Mouse (Mus musculus): Measurements from ENCODE around the gene Prss56.

Prss56 gene

GRCm38 (mm10) chr1:87183013-87183412, at the start of gene Prss56:
Gene Prss56 (plus strand): TSS chr1:87183313.
- DNase-seq (ENCODE audit: low spot score) = no peak

DNA sequence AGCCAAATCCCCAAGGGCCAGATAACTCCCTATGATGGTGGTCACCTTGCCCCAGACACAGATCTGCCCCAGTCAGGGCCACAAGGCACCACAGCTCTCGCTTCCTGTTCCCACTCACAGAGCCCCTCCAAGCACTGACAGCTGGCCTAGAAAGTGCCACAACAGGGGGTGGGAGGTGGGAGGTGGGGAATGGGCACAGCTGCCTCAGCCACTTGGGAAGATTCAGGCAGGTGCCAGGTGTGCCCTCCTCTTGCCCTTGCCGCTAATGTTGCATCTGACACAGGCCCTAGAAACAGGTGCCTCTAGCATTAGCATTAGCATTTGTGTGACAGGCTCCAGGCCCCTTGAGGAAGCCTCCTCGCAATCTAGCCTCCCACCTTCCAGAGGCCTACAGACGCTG, 41.6 kb upstream of the Prss56 start:
- no peak for DNase-seq (ENCODE audit: low spot score)

DNA sequence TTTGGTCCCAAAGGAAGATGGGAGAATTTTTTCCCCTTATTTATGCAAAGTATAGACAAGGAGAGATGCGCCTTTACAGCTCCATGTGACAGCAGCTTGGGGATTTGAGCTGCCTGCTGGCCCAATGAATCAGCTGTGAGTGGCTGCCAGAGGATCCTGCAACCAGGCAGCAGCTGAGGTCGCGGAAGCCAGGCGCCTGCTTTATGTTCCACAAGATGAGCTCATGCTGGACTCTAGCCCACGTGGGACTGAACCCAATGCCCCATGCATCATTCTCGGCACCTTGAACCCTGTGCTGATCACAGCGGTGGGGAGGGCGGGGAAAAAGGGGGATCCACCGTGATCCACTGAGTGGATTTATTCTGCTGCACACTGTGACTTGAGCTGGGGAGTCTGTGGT, 40.7 kb upstream of the Prss56 start:
- peak; percentile 68 for DNase-seq (ENCODE audit: low spot score)

DNA sequence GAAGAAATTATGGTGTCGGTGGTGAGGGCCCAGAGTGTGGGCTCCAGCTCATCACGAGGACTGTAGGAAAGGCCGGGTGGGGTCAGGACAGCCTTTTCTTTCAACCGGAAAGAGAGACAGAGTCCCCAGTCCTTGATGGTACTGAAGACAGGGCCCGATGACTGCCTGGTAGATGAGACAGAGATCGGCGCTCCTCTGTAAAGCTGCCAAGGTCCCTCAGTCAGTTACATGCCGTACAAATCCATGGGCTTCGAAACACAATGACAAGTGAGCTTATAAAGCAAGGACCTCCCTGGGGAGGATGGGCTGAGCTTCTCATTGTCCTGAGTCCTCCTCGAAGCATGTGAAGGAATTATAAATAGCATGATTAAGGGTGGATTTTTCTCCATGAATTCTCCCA, 40.0 kb upstream of the Prss56 start:
- DNase-seq (ENCODE audit: low spot score) = no peak

- no peak for DNase-seq (ENCODE audit: low spot score)
Observed at GRCm38 (mm10) chr1:87149422-87149821, 33.7 kb upstream of the Prss56 start.

GRCm38 (mm10) chr1:87151286-87151685, 31.8 kb upstream of the Prss56 start:
- DNase-seq (ENCODE audit: low spot score) = no peak

DNA sequence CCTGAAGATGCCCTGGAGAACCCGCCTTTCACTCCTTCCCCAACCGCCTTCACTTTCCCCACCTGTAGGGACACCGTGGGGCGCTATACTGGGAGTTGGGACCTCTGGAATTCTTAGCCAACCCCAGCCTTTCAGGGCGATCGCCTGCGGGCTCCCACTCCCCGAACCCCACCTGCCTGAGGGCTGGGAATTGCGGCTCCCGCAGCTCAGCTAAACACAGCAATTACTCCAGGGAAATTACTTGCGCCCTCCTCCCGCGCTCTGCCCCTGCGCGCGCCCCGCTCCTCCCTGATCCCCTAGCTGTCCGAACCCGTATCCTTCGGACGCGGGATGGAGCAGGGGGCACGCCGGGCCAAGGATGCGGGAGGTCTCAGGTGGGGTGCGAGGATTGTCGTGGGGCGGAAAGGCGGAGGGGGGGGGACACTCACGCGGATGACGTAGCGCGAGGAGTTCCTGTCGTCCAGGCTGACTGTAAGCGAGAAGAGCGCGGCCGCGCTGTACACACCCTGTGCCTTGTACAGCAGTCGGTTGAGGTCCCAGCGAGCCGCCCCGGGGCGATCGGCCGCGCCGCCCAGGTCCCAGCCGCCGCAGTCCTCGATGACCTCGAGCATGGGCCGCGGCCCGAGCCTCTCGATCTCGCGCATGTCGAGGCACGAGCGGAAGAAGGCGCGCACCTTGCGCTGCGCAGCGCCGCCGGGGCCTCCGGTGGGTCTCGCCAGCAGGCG, 29.2 kb upstream of the Prss56 start:
- no peak for DNase-seq (ENCODE audit: low spot score)

GRCm38 (mm10) chr1:87154501-87155120, 28.5 kb upstream of the Prss56 start:
- DNase-seq (ENCODE audit: low spot score) = no peak

GRCm38 (mm10) chr1:87155531-87156198, 27.4 kb upstream of the Prss56 start:
- DNase-seq (ENCODE audit: low spot score) = no peak

GRCm38 (mm10) chr1:87156199-87156587, 26.9 kb upstream of the Prss56 start, which contains the start of gene Ecel1:
Gene Ecel1 (minus strand): TSS chr1:87156521.
- DNase-seq (ENCODE audit: low spot score) = no peak

GRCm38 (mm10) chr1:87159396-87159795, 23.7 kb upstream of the Prss56 start:
- DNase-seq (ENCODE audit: low spot score) = no peak

DNA sequence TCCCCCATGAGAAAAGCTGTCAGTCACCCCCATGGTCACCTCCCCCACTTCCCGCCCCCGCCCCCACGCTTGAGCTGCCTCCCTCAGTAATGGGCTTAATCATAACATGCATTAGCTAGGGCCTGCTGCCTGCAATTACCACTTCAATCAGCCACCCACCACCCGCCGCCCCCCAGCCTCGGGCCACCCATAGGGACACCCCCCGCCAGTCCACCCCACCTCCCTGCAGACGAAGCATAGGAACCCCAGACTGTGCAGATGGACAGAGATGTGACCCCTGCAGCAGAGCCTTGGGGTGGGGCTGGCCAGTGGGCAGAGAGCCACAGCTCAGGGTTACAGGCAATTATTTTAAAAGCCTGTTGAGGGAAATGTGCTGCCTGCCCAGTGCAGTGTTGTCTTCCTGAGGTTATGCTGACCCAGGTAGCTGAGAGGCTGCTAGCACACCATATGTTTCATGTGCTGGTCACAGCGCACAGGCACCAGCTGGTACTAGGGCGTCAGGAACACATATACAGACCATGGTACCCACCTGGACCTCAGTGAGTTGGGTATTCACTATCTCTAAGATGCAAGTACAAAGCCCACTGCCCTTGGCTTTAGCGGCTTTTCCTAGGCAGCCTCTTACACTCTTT, 18.8 kb upstream of the Prss56 start:
- DNase-seq (ENCODE audit: low spot score) = no peak

GRCm38 (mm10) chr1:87164796-87165184, 18.3 kb upstream of the Prss56 start:
- DNase-seq (ENCODE audit: low spot score) = no peak

DNA sequence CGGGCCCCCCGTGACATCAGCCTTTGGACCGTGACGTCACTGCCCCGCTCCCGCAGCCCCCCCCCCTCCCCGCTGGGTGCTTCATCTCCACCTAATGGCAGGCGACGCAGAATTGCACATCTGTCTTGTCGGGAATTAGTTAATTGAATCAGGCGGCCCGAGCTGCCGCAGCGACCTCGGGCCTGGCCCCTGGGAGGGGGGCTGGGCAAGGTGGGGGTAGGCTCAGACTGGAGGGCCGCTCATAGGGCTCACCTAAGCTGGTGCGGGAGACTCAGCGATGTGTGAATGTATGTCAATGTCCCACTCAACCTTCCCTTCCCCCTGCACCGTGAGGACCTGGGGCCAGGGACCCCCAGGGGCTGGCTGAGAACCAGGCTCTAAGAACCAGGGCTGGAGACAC, 12.7 kb upstream of the Prss56 start:
- DNase-seq (ENCODE audit: low spot score) = peak; percentile 65

DNA sequence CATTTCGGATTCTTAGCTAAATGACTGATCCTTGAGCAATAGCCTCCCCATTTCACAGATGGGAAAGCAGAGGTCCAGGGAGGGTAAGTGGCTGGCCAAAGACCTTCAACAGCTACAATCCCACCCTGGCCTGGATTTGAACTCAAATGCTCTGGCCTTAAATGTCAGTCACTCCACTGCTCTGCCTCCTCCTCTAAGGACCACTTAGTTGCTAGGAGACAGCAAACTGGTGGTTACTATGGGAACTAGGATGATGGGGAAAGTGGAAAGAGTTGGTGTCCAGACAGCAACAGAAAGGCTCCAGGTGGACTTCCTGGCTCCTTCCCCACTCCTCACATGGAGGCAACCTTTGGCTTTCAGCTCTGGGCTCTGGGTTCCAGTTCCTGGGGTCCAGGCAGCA, 11.8 kb upstream of the Prss56 start:
- no peak for DNase-seq (ENCODE audit: low spot score)

DNA sequence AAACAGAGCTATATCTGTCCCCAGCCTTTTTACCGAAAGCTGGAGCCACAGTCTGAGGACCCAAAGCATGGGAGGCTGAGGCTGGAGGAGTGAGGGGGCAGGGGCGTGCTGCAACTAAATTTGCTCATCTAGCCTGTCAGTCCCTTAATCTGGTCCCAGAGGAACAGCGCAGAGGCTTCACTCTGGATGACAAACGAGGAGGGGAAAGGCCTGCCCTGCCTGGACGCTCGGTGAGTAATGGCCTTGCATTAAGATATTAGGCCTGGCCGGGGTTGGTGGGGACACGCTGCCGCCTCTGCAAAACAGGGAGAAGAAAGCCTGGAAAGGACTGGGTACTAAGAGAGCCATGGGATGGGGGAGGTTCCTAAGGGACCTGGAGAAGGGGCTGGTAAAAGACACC, 10.8 kb upstream of the Prss56 start:
- DNase-seq (ENCODE audit: low spot score) = peak; percentile 71

GRCm38 (mm10) chr1:87174006-87174955, 8.8 kb upstream of the Prss56 start:
- peak; percentile 41 for DNase-seq (ENCODE audit: low spot score)

GRCm38 (mm10) chr1:87175852-87176292, 7.2 kb upstream of the Prss56 start:
- DNase-seq (ENCODE audit: low spot score) = peak; percentile 91

- DNase-seq (ENCODE audit: low spot score) = peak; percentile 70
Observed at GRCm38 (mm10) chr1:87180896-87181295, 2.2 kb upstream of the Prss56 start.

DNA sequence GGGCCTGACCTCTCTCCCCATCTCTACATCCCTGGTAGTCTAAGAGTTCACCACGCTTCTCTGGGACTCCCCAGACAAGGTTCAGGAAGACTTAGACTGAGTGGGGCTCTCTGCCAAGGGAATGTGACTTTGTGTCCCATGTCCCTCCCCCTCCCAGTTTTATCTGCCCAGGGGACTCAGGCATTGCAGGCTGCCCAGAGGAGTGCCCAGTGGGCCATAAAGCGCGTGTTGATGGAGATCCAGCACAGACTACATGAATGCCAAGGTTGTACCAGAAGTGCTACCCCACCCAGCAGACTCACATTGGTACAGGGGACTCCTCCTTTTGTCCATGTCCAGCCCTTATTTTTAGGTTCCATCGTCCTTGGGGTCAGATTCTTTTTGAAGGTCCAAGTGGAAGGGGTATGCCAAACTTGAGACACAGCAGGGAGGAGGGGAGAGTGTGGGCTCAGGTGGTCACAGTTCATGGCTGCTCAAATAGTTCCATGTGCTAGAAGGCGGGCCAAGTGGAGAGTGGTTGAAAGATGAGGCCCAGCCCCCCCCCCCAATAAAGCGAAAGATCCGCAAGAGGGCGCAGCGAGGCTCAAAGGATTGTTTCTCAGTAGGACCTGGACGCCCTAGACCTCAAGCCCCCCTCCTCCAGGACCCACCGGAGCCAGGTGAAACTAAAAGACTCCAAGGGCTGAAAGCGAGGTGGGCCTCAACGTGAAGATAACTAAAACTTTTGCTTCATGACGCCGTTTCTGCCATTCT, 1.1 kb downstream of the Prss56 start:
- DNase-seq (ENCODE audit: low spot score) = no peak

GRCm38 (mm10) chr1:87184751-87185139, 1.6 kb downstream of the Prss56 start:
- DNase-seq (ENCODE audit: low spot score) = peak; percentile 71

Data from MN1 (cell line).